9 mouse cellular contexts compared by ENCODE assay signal in genomic region chr16:70568341-70569265, GRCm38 (mm10).
DNase-seq lines count a peak whose midpoint lies in the region; ATAC-seq lines count a peak whose summit lies in the region.
"Had no signal": no experiment of that assay in that cellular context is flagged by ENCODE, and none has a peak within 500 bp of the region (broad histone marks: within the 10 kb centered on the region; RNA-seq: fewer than 3 reads in every experiment).

No protein-coding gene starts in this region.

- no peaks in the 10 kb centered on the region for H3K9me3 ChIP-seq in embryonic facial prominence, embryonic 11.5 days (replicated peaks; ENCODE audit: control insufficient read depth, low read length)
- H3K9me3 ChIP-seq: liver, embryonic 15.5 days had no signal

- H3K27ac ChIP-seq in embryonic facial prominence, embryonic 11.5 days (replicated peaks; ENCODE audit: low read depth, low read length) = no peak overlapping the region
- H3K27ac ChIP-seq: liver, embryonic 15.5 days had no signal

- DNase-seq in adrenal gland, postnatal 14 days = peak; percentile 22
- no peak for DNase-seq in adrenal gland, postnatal 4 days (ENCODE audit: low spot score in 2 of 2)
- DNase-seq in NIH3T3 (ENCODE audit: low read depth) = peak; percentile 85
- DNase-seq in embryonic facial prominence, embryonic 11.5 days (ENCODE audit: low spot score) = peak; percentile 87
- DNase-seq in heart, postnatal 4 days = peak; percentile 52
- peak; percentile 81 for DNase-seq in layer of hippocampus, adult 9-10 months (ENCODE audit: low spot score)
- peak; percentile 43 for DNase-seq in right cerebral cortex, postnatal 4 days

- ATAC-seq in embryonic facial prominence, embryonic 11.5 days (replicated peaks; ENCODE audit: insufficient number of reproducible peaks, low FRiP score, low TSS enrichment, low read depth) = 0 out of 2 replicates have a peak, but pooled peaks have one; percentile 56
- peak; percentile 95 for ATAC-seq in megakaryocyte progenitor cell, adult 5-6 weeks (replicated peaks; ENCODE audit: poor library complexity)

- no peaks in the 10 kb centered on the region for H3K4me1 ChIP-seq in embryonic facial prominence, embryonic 11.5 days (ENCODE audit: control insufficient read depth, insufficient read depth, low read length)
- H3K4me1 ChIP-seq: liver, embryonic 15.5 days had no signal

- H3K4me3 ChIP-seq in embryonic facial prominence, embryonic 11.5 days (ENCODE audit: low read depth, low read length) = no peak overlapping the region
- H3K4me3 ChIP-seq: liver, embryonic 15.5 days had no signal

- no peaks in the 10 kb centered on the region for H3K27me3 ChIP-seq in embryonic facial prominence, embryonic 11.5 days (ENCODE audit: control insufficient read depth, insufficient read depth, low read length)
- H3K27me3 ChIP-seq: liver, embryonic 15.5 days had no signal

- 57% methylated on average over 23 of the region's 23 CpGs for WGBS in embryonic facial prominence, embryonic 11.5 days

- H3K36me3 ChIP-seq in embryonic facial prominence, embryonic 11.5 days (replicated peaks; ENCODE audit: control insufficient read depth, insufficient read depth, low read depth, low read length) = no peaks in the 10 kb centered on the region
- H3K36me3 ChIP-seq: liver, embryonic 15.5 days had no signal

- no peak overlapping the region for H3K9ac ChIP-seq in embryonic facial prominence, embryonic 11.5 days (replicated peaks; ENCODE audit: low read length)
- H3K9ac ChIP-seq: liver, embryonic 15.5 days had no signal

- no peak overlapping the region for H3K4me2 ChIP-seq in embryonic facial prominence, embryonic 11.5 days (ENCODE audit: low read depth, low read length)
- H3K4me2 ChIP-seq: liver, embryonic 15.5 days had no signal

Comparison
In these comparisons a context has a peak if more than half of its experiments do, and no peak if none do; other contexts are left out.
1. DNase-seq: peak in adrenal gland, postnatal 14 days (single experiment), NIH3T3 (single experiment), embryonic facial prominence, embryonic 11.5 days (single experiment), heart, postnatal 4 days (single experiment), layer of hippocampus, adult 9-10 months (single experiment) and right cerebral cortex, postnatal 4 days (single experiment); none in adrenal gland, postnatal 4 days (0 of 2).